17 mouse cellular contexts compared by ENCODE assay signal in the genomic region with DNA sequence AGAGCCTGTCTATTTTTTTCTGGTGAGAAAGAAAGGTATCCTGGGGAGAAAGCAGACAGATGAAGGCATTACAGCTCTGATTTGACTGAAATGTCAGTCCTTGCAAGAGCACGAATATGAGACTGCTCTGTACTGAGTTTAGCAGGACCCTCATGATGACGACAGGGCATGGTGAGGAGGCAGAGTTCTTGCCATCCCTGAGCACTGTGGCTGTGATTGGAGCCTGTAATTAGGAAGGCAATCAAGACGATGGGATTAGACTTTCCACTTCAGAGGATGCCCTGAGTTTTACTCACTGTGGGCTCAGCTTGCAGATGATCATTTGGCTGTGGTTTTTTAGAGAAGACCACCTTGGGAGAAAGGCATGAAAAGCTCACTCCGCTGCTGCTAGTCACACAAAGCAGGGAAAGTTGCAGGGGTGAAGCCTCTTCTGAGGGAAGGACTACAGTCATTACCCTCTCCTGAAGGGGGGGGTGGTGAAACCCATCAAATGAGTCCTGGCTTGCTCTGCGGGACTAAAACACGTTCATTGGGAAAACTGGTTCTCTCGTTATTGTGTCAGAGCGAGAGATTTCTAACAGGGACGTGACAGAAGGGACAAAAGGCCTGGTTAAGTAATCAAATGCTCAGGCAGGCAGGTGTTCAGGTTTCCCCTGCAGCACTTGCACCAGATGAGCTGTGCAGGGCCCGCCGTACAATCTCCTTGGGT.
DNase-seq lines count a peak whose midpoint lies in the region; ATAC-seq and TF ChIP-seq lines count a peak whose summit lies in the region.
"Had no signal": no experiment of that assay in that cellular context is flagged by ENCODE, and none has a peak within 500 bp of the region (broad histone marks: within the 10 kb centered on the region; RNA-seq: fewer than 3 reads in every experiment).

No protein-coding gene starts in this region.

- no peak overlapping the region for H3K27ac ChIP-seq in lung, embryonic 14.5 days (ENCODE audit: low read depth)
- H3K27ac ChIP-seq in embryonic facial prominence, embryonic 13.5 days, result peak overlapping the region; percentile 66
- H3K27ac ChIP-seq: liver, embryonic 15.5 days had no signal

- ATAC-seq in lung, embryonic 14.5 days (ENCODE audit: insufficient read depth), result peak; percentile 66
- peak; percentile 72 for ATAC-seq in embryonic facial prominence, embryonic 13.5 days (ENCODE audit: insufficient number of reproducible peaks, insufficient read depth, low FRiP score, low TSS enrichment, low read depth)
- ATAC-seq: CD4-positive, CD25-positive, alpha-beta regulatory T cell, adult 4 months had no signal

- no peaks in the 10 kb centered on the region for H3K36me3 ChIP-seq in lung, embryonic 14.5 days (ENCODE audit: insufficient read depth)
- H3K36me3 ChIP-seq in embryonic facial prominence, embryonic 13.5 days, result no peaks in the 10 kb centered on the region
- H3K36me3 ChIP-seq: liver, embryonic 15.5 days had no signal

- no peaks in the 10 kb centered on the region for H3K4me1 ChIP-seq in lung, embryonic 14.5 days (ENCODE audit: insufficient read depth)
- peaks cover 21% of the 10 kb centered on the region for H3K4me1 ChIP-seq in embryonic facial prominence, embryonic 13.5 days
- H3K4me1 ChIP-seq: liver, embryonic 15.5 days had no signal

- TF ChIP-seq CTCF in lung, embryonic 14.5 days (IDR thresholded peaks at IDR 0.05; ENCODE audit: low read depth), result no peak

- no peak overlapping the region for H3K9ac ChIP-seq in lung, embryonic 14.5 days
- no peak overlapping the region for H3K9ac ChIP-seq in embryonic facial prominence, embryonic 13.5 days
- H3K9ac ChIP-seq: liver, embryonic 15.5 days had no signal

- no peak overlapping the region for H3K4me3 ChIP-seq in lung, embryonic 14.5 days (ENCODE audit: low read depth, low read length)
- H3K4me3 ChIP-seq in embryonic facial prominence, embryonic 13.5 days, result no peak overlapping the region
- H3K4me3 ChIP-seq: liver, embryonic 15.5 days; myocyte had no signal

- no peak overlapping the region for H3K4me2 ChIP-seq in lung, embryonic 14.5 days
- peak overlapping the region; percentile 7; the same call in 1 of the 2 replicates for H3K4me2 ChIP-seq in embryonic facial prominence, embryonic 13.5 days
- H3K4me2 ChIP-seq: liver, embryonic 15.5 days had no signal

- 45% methylated on average over 11 of the region's 11 CpGs for WGBS in lung, embryonic 14.5 days
- WGBS in embryonic facial prominence, embryonic 13.5 days, result 24% methylated on average over 11 of the region's 11 CpGs

- DNase-seq in lung, embryonic 14.5 days, result peak; percentile 13
- DNase-seq in lung, postnatal 36 days, result no peak
- DNase-seq in gonadal fat pad, adult 2 months (ENCODE audit: low read depth), result peak; percentile 95
- DNase-seq in retina, postnatal 1 day, result peak; percentile 21
- DNase-seq in right cerebral cortex, postnatal 25 days, result no peak
- no peak for DNase-seq in ovary, postnatal 14 days (ENCODE audit: low spot score)
- no peak for DNase-seq in left cerebral cortex, adult 11 months (ENCODE audit: low spot score)
- DNase-seq: cerebellum, adult 9-10 months; gastrocnemius, postnatal 25 days; heart, postnatal 10 days; kidney, adult 11 months; kidney, postnatal 36 days; lung, postnatal 4 days had no signal

- no peaks in the 10 kb centered on the region for H3K9me3 ChIP-seq in lung, embryonic 14.5 days (ENCODE audit: low read depth, low read length)
- no peaks in the 10 kb centered on the region for H3K9me3 ChIP-seq in embryonic facial prominence, embryonic 13.5 days
- H3K9me3 ChIP-seq: liver, embryonic 15.5 days had no signal

- H3K27me3 ChIP-seq in lung, embryonic 14.5 days (ENCODE audit: insufficient read depth, low read length), result no peaks in the 10 kb centered on the region
- H3K27me3 ChIP-seq in embryonic facial prominence, embryonic 13.5 days, result no peaks in the 10 kb centered on the region; the same call in 1 of the 2 replicates
- H3K27me3 ChIP-seq: liver, embryonic 15.5 days had no signal

Comparison
In these comparisons a context has a peak if more than half of its experiments do, and no peak if none do; other contexts are left out.
1. DNase-seq: peak in lung, embryonic 14.5 days (single experiment), gonadal fat pad, adult 2 months (single experiment) and retina, postnatal 1 day (single experiment); none in lung, postnatal 36 days (single experiment), right cerebral cortex, postnatal 25 days (single experiment), ovary, postnatal 14 days (single experiment) and left cerebral cortex, adult 11 months (single experiment).